Mouse (Mus musculus) T-cell, adult 2 months (primary cell): Measurements from ENCODE around the gene Fam206a.

ENCODE experiments used
- DNase-seq: peaks from one replicate; pipeline ENCODE4 v3.0.0; 2022; ENCODE audit warnings: low spot score

The Fam206a gene

GRCm38 (mm10) chr4:56844911-56845310 is 42.8 kb downstream of the Fam206a start:
- DNase-seq, result no peak

GRCm38 (mm10) chr4:56845896-56846533 is 43.9 kb downstream of the Fam206a start:
- no peak for DNase-seq

- DNase-seq, result no peak
These were observed 45.3 kb downstream of the Fam206a start for GRCm38 (mm10) chr4:56847400-56847799.

GRCm38 (mm10) chr4:56848044-56848443 is 45.9 kb downstream of the Fam206a start:
- DNase-seq, result no peak

- no peak for DNase-seq
These were observed 48.6 kb downstream of the Fam206a start for GRCm38 (mm10) chr4:56850724-56851123.

- no peak for DNase-seq
These were observed 53.8 kb downstream of the Fam206a start for GRCm38 (mm10) chr4:56855935-56856334.

- no peak for DNase-seq
These were observed 54.3 kb downstream of the Fam206a start for GRCm38 (mm10) chr4:56856371-56856949.

GRCm38 (mm10) chr4:56858733-56859132 is 56.6 kb downstream of the Fam206a start:
- DNase-seq, result no peak
